Mouse (Mus musculus) layer of hippocampus, adult 2 months (tissue): ENCODE measurements around the gene Ak9. TPM values are rescaled to one million over a fixed set of nuclear protein-coding genes. Genes with fewer than 3 reads are reported as not detected.
A peak's percentile ranks its signal among the peaks of the same experiment; 100 is the strongest.

Source experiments
- DNase-seq, 2 experiments: peaks; one replicate each; pipeline ENCODE4 v3.0.0; 2022; ENCODE audit warnings: low spot score in 2 of 2
- H3K27ac ChIP-seq: fragments of 200-600 bp; 2 replicates; pipeline ENCODE4 v1.8.1; 2022
- H3K4me3 ChIP-seq: fragments of 200-600 bp; 2 replicates; pipeline ENCODE4 v1.8.1; 2022; ENCODE audit warnings: mild to moderate bottlenecking
- CTCF ChIP-seq: fragments of 200-600 bp; conservative IDR thresholded peaks from 2 replicates; pipeline ENCODE4 v1.8.1; 2022; ENCODE audit warnings: antibody characterized with exemption, mild to moderate bottlenecking, moderate library complexity
- total RNA-seq, 2 experiments: library from RNA; stranded (reverse); gene quantifications; 2 replicates each; pipeline ENCODE4 v1.2.3; 2021

Gene Ak9
- total RNA-seq, 2 experiments from 2014 or later, result 0.12 to 0.20 TPM

- no peak for TF ChIP-seq CTCF
- Histone ChIP-seq H3K4me3 (no peak overlapping the region), H3K27ac (no peak overlapping the region)
- no peak for DNase-seq
These were observed 12.8 kb upstream of the Ak9 start for GRCm38 (mm10) chr10:41291021-41291420.

GRCm38 (mm10) chr10:41293019-41293418, 10.8 kb upstream of the Ak9 start:
- TF ChIP-seq CTCF, result no peak
- H3K4me3 ChIP-seq, result no peak overlapping the region
- DNase-seq, result no peak
- H3K27ac ChIP-seq, result no peak overlapping the region

- no peak for TF ChIP-seq CTCF
- H3K4me3 ChIP-seq, result peak overlapping the region; percentile 33
- DNase-seq, result no peak
- peak overlapping the region; percentile 52 for H3K27ac ChIP-seq
These were observed 9.0 kb upstream of the Ak9 start for GRCm38 (mm10) chr10:41294734-41295133.

- Histone ChIP-seq H3K27ac (peak overlapping the region; percentile 52), H3K4me3 (peak overlapping the region; percentile 33)
- DNase-seq, result no peak
- no peak for TF ChIP-seq CTCF
These were observed 8.6 kb upstream of the Ak9 start for GRCm38 (mm10) chr10:41295145-41295544.

- Histone ChIP-seq H3K4me3 (no peak overlapping the region), H3K27ac (no peak overlapping the region)
- TF ChIP-seq CTCF, result no peak
- DNase-seq, result no peak
These were observed 3.6 kb upstream of the Ak9 start for GRCm38 (mm10) chr10:41300161-41300560.

GRCm38 (mm10) chr10:41302689-41303431, 920 bp upstream of the Ak9 start, which contains the start of gene Fig4:
Gene Fig4, minus strand, starts transcription at chr10:41303260.
- peak within 1 kb of the TSS; percentile 80 for H3K4me3 ChIP-seq
- peak; percentile 84 to 86 for DNase-seq

GRCm38 (mm10) chr10:41304961-41305455, 1.2 kb downstream of the Ak9 start:
- H3K4me3 ChIP-seq, result no peak overlapping the region
- H3K27ac ChIP-seq, result no peak overlapping the region
- no peak for DNase-seq
- no peak for TF ChIP-seq CTCF

More at GRCm38 (mm10) chr10:41302689-41303431, 920 bp upstream of the Ak9 start, which contains the start of gene Fig4:
- H3K27ac ChIP-seq, result peak within 1 kb of the TSS; percentile 91
- TF ChIP-seq CTCF, result peak; percentile 41; the same call in 1 of the 2 replicates

- no peak overlapping the region for H3K4me3 ChIP-seq
- DNase-seq, result no peak
These were observed 4.4 kb downstream of the Ak9 start for GRCm38 (mm10) chr10:41308205-41308604.

GRCm38 (mm10) chr10:41315866-41316265, 12.1 kb downstream of the Ak9 start:
- no peak for TF ChIP-seq CTCF
- H3K4me3 ChIP-seq, result no peak overlapping the region
- peak; percentile 23 to 27 for DNase-seq
- 0 out of 2 replicates have a peak overlapping the region, but pooled peaks have one; percentile 10 for H3K27ac ChIP-seq

More at GRCm38 (mm10) chr10:41308205-41308604, 4.4 kb downstream of the Ak9 start:
- no peak overlapping the region for H3K27ac ChIP-seq
- TF ChIP-seq CTCF, result no peak

GRCm38 (mm10) chr10:41332533-41333043, 28.8 kb downstream of the Ak9 start:
- no peak for DNase-seq
- no peak for TF ChIP-seq CTCF
- Histone ChIP-seq H3K4me3 (no peak overlapping the region), H3K27ac (no peak overlapping the region)

GRCm38 (mm10) chr10:41341346-41341745, 37.6 kb downstream of the Ak9 start:
- no peak for DNase-seq
- no peak overlapping the region for H3K4me3 ChIP-seq
- H3K27ac ChIP-seq, result no peak overlapping the region
- no peak for TF ChIP-seq CTCF

- no peak for TF ChIP-seq CTCF
- DNase-seq, result no peak
- no peak overlapping the region for H3K27ac ChIP-seq
- no peak overlapping the region for H3K4me3 ChIP-seq
These were observed 61.3 kb downstream of the Ak9 start for GRCm38 (mm10) chr10:41365086-41365485.

- DNase-seq, result no peak
- no peak overlapping the region for H3K27ac ChIP-seq
- peak; percentile 25 for TF ChIP-seq CTCF
These were observed 76.7 kb downstream of the Ak9 start for GRCm38 (mm10) chr10:41380466-41380865.

More at GRCm38 (mm10) chr10:41380466-41380865, 76.7 kb downstream of the Ak9 start:
- H3K4me3 ChIP-seq, result no peak overlapping the region
